Mouse (Mus musculus): ENCODE results near the gene Wscd2. TPM values are rescaled to one million over a fixed set of nuclear protein-coding genes. Genes with fewer than 3 reads are reported as not detected.

Gene Wscd2
- polyA plus RNA-seq, 1 experiment from 2014 or later: 14.1 TPM

- Histone ChIP-seq H3K9me3 (replicated peaks) (no peaks in the 10 kb centered on the region), H3K36me3 (no peaks in the 10 kb centered on the region), H3K27ac (no peak overlapping the region), H3K27me3 (peaks cover 3% of the 10 kb centered on the region; the same call in 1 of the 2 replicates), H3K9ac (no peak overlapping the region), H3K4me1 (peaks cover 60% of the 10 kb centered on the region), H3K4me3 (no peak overlapping the region), H3K4me2 (replicated peaks) (no peak overlapping the region)
- no peak for ATAC-seq (ENCODE audit: low FRiP score)
- WGBS: 73% methylated on average over 5 of the region's 5 CpGs
Measured at GRCm38 (mm10) chr5:113506779-113507178, 16.6 kb downstream of the Wscd2 start.

GRCm38 (mm10) chr5:113509167-113509566, 19.0 kb downstream of the Wscd2 start:
- no peak overlapping the region for H3K27ac ChIP-seq
- no peak for ATAC-seq (ENCODE audit: low FRiP score)
- no peaks in the 10 kb centered on the region for H3K9me3 ChIP-seq (replicated peaks)
- no peaks in the 10 kb centered on the region for H3K36me3 ChIP-seq
- H3K4me1 ChIP-seq: peaks cover 43% of the 10 kb centered on the region
- peaks cover 3% of the 10 kb centered on the region; the same call in 1 of the 2 replicates for H3K27me3 ChIP-seq
- H3K4me2 ChIP-seq (replicated peaks): no peak overlapping the region
- no peak overlapping the region for H3K9ac ChIP-seq
- 86% methylated on average over 4 of the region's 4 CpGs for WGBS
- H3K4me3 ChIP-seq: no peak overlapping the region

- H3K36me3 ChIP-seq: no peaks in the 10 kb centered on the region
- H3K4me1 ChIP-seq: peaks cover 46% of the 10 kb centered on the region
- H3K9me3 ChIP-seq (replicated peaks): no peaks in the 10 kb centered on the region
- ATAC-seq (ENCODE audit: low FRiP score): no peak
- WGBS: 78% methylated on average over 8 of the region's 8 CpGs
- no peak overlapping the region for H3K9ac ChIP-seq
- H3K4me3 ChIP-seq: no peak overlapping the region
- H3K4me2 ChIP-seq (replicated peaks): no peak overlapping the region
- H3K27ac ChIP-seq: no peak overlapping the region
- peaks cover 2% of the 10 kb centered on the region; the same call in 1 of the 2 replicates for H3K27me3 ChIP-seq
Measured at GRCm38 (mm10) chr5:113513640-113514039, 23.5 kb downstream of the Wscd2 start.

- H3K4me3 ChIP-seq: no peak overlapping the region
- WGBS: 90% methylated on average over 6 of the region's 6 CpGs
- H3K9ac ChIP-seq: no peak overlapping the region
Measured at GRCm38 (mm10) chr5:113514062-113514461, 23.9 kb downstream of the Wscd2 start.

GRCm38 (mm10) chr5:113516119-113516872, 26.2 kb downstream of the Wscd2 start:
- peak overlapping the region; percentile 36 for H3K4me2 ChIP-seq (replicated peaks)
- H3K9ac ChIP-seq: no peak overlapping the region
- WGBS: 32% methylated on average over 14 of the region's 14 CpGs
- ATAC-seq (ENCODE audit: low FRiP score): peak; percentile 60
- H3K36me3 ChIP-seq: no peaks in the 10 kb centered on the region
- H3K4me1 ChIP-seq: peaks cover 29% of the 10 kb centered on the region
- no peak overlapping the region for H3K4me3 ChIP-seq
- peak overlapping the region; percentile 76 for H3K27ac ChIP-seq
- H3K9me3 ChIP-seq (replicated peaks): no peaks in the 10 kb centered on the region
- H3K27me3 ChIP-seq: no peaks in the 10 kb centered on the region; the same call in 1 of the 2 replicates

More at GRCm38 (mm10) chr5:113514062-113514461, 23.9 kb downstream of the Wscd2 start:
- Histone ChIP-seq H3K27ac (no peak overlapping the region), H3K4me2 (replicated peaks) (no peak overlapping the region), H3K36me3 (no peaks in the 10 kb centered on the region), H3K4me1 (peaks cover 45% of the 10 kb centered on the region), H3K27me3 (no peaks in the 10 kb centered on the region), H3K9me3 (replicated peaks) (no peaks in the 10 kb centered on the region)
- ATAC-seq (ENCODE audit: low FRiP score): no peak

- Histone ChIP-seq H3K36me3 (no peaks in the 10 kb centered on the region), H3K4me2 (replicated peaks) (peak overlapping the region; percentile 36), H3K27ac (peak overlapping the region; percentile 76), H3K4me3 (no peak overlapping the region), H3K9ac (0 out of 2 replicates have a peak overlapping the region, but pooled peaks have one; percentile 1), H3K4me1 (peaks cover 29% of the 10 kb centered on the region), H3K27me3 (no peaks in the 10 kb centered on the region; the same call in 1 of the 2 replicates), H3K9me3 (replicated peaks) (no peaks in the 10 kb centered on the region)
- WGBS: 16% methylated on average over 14 of the region's 14 CpGs
- peak; percentile 66 for ATAC-seq (ENCODE audit: low FRiP score)
Measured at GRCm38 (mm10) chr5:113516873-113517336, 26.8 kb downstream of the Wscd2 start.

GRCm38 (mm10) chr5:113517387-113517786, 27.3 kb downstream of the Wscd2 start:
- H3K9me3 ChIP-seq (replicated peaks): no peaks in the 10 kb centered on the region
- no peak overlapping the region for H3K4me2 ChIP-seq (replicated peaks)
- WGBS: 70% methylated on average over 4 of the region's 4 CpGs
- ATAC-seq (ENCODE audit: low FRiP score): 0 out of 2 replicates have a peak, but pooled peaks have one; percentile 11
- no peak overlapping the region for H3K4me3 ChIP-seq
- H3K36me3 ChIP-seq: no peaks in the 10 kb centered on the region
- H3K9ac ChIP-seq: 0 out of 2 replicates have a peak overlapping the region, but pooled peaks have one; percentile 1
- peaks cover 29% of the 10 kb centered on the region for H3K4me1 ChIP-seq
- peak overlapping the region; percentile 76 for H3K27ac ChIP-seq
- no peaks in the 10 kb centered on the region; the same call in 1 of the 2 replicates for H3K27me3 ChIP-seq

- H3K27me3 ChIP-seq: no peaks in the 10 kb centered on the region; the same call in 1 of the 2 replicates
- no peaks in the 10 kb centered on the region for H3K36me3 ChIP-seq
- peaks cover 21% of the 10 kb centered on the region for H3K4me1 ChIP-seq
- no peak for ATAC-seq (ENCODE audit: low FRiP score)
- H3K9me3 ChIP-seq (replicated peaks): no peaks in the 10 kb centered on the region
- WGBS: 86% methylated on average over 6 of the region's 6 CpGs
- no peak overlapping the region for H3K4me3 ChIP-seq
- H3K9ac ChIP-seq: no peak overlapping the region
- no peak overlapping the region for H3K27ac ChIP-seq
- no peak overlapping the region for H3K4me2 ChIP-seq (replicated peaks)
Measured at GRCm38 (mm10) chr5:113521037-113521436, 30.9 kb downstream of the Wscd2 start.

GRCm38 (mm10) chr5:113538826-113539225, 48.7 kb downstream of the Wscd2 start:
- peaks cover 44% of the 10 kb centered on the region for H3K4me1 ChIP-seq
- no peak for ATAC-seq (ENCODE audit: low FRiP score)
- H3K27ac ChIP-seq: no peak overlapping the region
- no peak overlapping the region for H3K4me2 ChIP-seq (replicated peaks)
- 76% methylated on average over 1 of the region's 1 CpGs for WGBS
- no peaks in the 10 kb centered on the region for H3K36me3 ChIP-seq
- no peak overlapping the region for H3K4me3 ChIP-seq
- H3K27me3 ChIP-seq: peaks cover 2% of the 10 kb centered on the region; the same call in 1 of the 2 replicates
- no peak overlapping the region for H3K9ac ChIP-seq
- no peaks in the 10 kb centered on the region for H3K9me3 ChIP-seq (replicated peaks)

- H3K9ac ChIP-seq: no peak overlapping the region
- no peak for ATAC-seq (ENCODE audit: low FRiP score)
- no peak overlapping the region for H3K4me2 ChIP-seq (replicated peaks)
- peaks cover 44% of the 10 kb centered on the region for H3K4me1 ChIP-seq
- H3K27me3 ChIP-seq: peaks cover 2% of the 10 kb centered on the region; the same call in 1 of the 2 replicates
- H3K36me3 ChIP-seq: no peaks in the 10 kb centered on the region
- no peak overlapping the region for H3K27ac ChIP-seq
- H3K9me3 ChIP-seq (replicated peaks): no peaks in the 10 kb centered on the region
- no peak overlapping the region for H3K4me3 ChIP-seq
- WGBS: 73% methylated on average over 2 of the region's 2 CpGs
Measured at GRCm38 (mm10) chr5:113539438-113539837, 49.3 kb downstream of the Wscd2 start.

- WGBS: 88% methylated on average over 7 of the region's 7 CpGs
- no peak overlapping the region for H3K4me3 ChIP-seq
- ATAC-seq (ENCODE audit: low FRiP score): no peak
- H3K27ac ChIP-seq: no peak overlapping the region
- H3K27me3 ChIP-seq: peaks cover 2% of the 10 kb centered on the region; the same call in 1 of the 2 replicates
- H3K36me3 ChIP-seq: no peaks in the 10 kb centered on the region
- peaks cover 44% of the 10 kb centered on the region for H3K4me1 ChIP-seq
- no peaks in the 10 kb centered on the region for H3K9me3 ChIP-seq (replicated peaks)
- H3K9ac ChIP-seq: no peak overlapping the region
- no peak overlapping the region for H3K4me2 ChIP-seq (replicated peaks)
Measured at GRCm38 (mm10) chr5:113539858-113540257, 49.7 kb downstream of the Wscd2 start.

- Histone ChIP-seq H3K4me3 (no peak overlapping the region), H3K9ac (no peak overlapping the region), H3K27ac (no peak overlapping the region), H3K27me3 (peaks cover 2% of the 10 kb centered on the region; the same call in 1 of the 2 replicates), H3K36me3 (no peaks in the 10 kb centered on the region), H3K4me1 (peaks cover 52% of the 10 kb centered on the region), H3K4me2 (replicated peaks) (no peak overlapping the region), H3K9me3 (replicated peaks) (no peaks in the 10 kb centered on the region)
- WGBS: 52% methylated on average over 5 of the region's 5 CpGs
- no peak for ATAC-seq (ENCODE audit: low FRiP score)
Measured at GRCm38 (mm10) chr5:113541196-113541595, 51.1 kb downstream of the Wscd2 start.
